Mouse (Mus musculus): ENCODE results near the gene Ghrl.

Gene Ghrl

GRCm38 (mm10) chr6:113668287-113669154 is 51.2 kb downstream of the Ghrl start:
- in situ Hi-C loops (cut with MseI, MboI), result no loop called here

GRCm38 (mm10) chr6:113667611-113668122 is 52.0 kb downstream of the Ghrl start:
- in situ Hi-C loops (cut with MseI, MboI), result no loop called here
